Mouse (Mus musculus) cerebellum, adult 18-20 months (tissue): ENCODE data around the gene Wdr17.
"Not testable (repeated sequence)": the region's sequence is repeated elsewhere in the genome, so short reads cannot be mapped to it uniquely, and the experiment has no call there.

Source experiments
- DNase-seq, 2 experiments: peaks; one replicate each; pipeline ENCODE4 v3.0.0; 2021

Gene Wdr17

GRCm38 (mm10) chr8:54791858-54792698, 94.9 kb downstream of the Wdr17 start:
- peak in 1 of 2 experiments; percentile 3 for DNase-seq

- DNase-seq: peak; percentile 18 to 21
These were observed 106.6 kb downstream of the Wdr17 start for GRCm38 (mm10) chr8:54780134-54780942.

GRCm38 (mm10) chr8:54779317-54780133, 107.5 kb downstream of the Wdr17 start:
- peak; percentile 10 to 19 for DNase-seq

DNA sequence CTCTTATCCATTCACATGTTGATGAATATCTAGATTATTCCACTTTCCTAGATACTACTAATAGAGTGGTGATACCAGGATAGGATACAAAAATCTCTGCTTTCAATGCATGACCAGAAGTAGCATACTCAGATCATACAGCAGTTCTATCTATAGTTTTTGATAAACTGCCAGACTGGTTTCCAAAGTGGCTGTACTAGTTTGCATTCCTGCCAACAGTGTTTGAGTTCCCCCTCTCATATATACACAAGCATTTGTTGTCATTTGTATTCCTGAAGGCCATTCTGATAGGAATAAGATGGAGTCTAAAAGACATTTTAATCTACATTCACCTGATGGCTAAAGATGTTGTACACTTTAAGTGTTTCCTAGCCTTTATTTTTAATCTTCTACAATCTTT, 110.0 kb downstream of the Wdr17 start:
- DNase-seq: no peak

DNA sequence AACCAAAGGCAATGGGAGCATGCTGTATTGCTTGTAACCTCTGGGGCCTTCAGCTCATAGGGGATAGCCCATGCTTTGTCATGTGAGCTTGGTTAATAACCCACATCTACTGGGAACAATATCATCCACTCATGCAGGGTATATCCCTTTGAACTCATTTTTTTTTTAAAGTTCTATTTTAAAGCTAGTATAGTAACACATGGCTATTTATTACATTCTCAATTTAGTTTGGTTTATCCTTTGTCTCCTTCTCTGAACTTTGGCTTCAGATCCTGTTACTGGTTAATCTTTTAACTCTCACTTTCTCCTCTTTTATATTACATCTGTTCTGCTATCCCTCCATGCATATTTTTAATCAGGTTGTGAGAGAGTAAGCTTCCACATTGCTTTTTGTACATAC, 110.7 kb downstream of the Wdr17 start:
- no peak for DNase-seq

GRCm38 (mm10) chr8:54757646-54758045, 129.3 kb downstream of the Wdr17 start:
- no peak for DNase-seq

DNA sequence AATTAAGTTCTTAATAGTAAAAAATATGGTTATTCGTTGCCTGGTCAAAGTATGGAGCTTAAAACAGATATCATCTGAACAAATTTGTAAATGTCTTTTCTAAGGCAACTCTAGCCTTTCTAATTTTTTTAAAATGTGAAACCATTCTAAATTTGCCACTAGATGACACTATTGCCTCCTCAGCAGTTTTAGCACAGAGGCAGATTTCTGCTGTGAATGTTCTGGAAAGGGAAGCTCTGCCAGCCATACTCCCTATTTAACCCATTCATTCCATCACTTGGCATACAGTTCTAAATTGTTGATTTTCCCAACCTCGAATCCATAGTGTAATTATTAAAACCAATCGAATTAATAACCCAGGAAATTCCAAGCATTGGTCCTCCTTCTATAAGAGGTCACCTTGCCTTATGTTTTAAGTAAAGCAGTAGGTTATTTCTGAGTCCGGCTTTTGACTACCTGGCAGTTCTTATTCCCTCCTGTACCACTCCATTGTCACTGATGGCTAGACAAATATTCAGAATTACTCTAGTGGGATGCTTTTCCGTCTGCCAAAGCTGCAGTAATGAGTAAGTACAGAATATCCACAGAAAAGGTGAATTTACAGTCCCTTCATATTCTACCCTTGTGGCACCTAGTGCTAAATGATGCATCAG, 150.2 kb downstream of the Wdr17 start:
- peak; percentile 11 to 19 for DNase-seq

- no peak for DNase-seq
These were observed 162.3 kb downstream of the Wdr17 start for GRCm38 (mm10) chr8:54724668-54725035.

GRCm38 (mm10) chr8:54723976-54724667, 162.9 kb downstream of the Wdr17 start:
- peak; percentile 91 to 98 for DNase-seq

DNA sequence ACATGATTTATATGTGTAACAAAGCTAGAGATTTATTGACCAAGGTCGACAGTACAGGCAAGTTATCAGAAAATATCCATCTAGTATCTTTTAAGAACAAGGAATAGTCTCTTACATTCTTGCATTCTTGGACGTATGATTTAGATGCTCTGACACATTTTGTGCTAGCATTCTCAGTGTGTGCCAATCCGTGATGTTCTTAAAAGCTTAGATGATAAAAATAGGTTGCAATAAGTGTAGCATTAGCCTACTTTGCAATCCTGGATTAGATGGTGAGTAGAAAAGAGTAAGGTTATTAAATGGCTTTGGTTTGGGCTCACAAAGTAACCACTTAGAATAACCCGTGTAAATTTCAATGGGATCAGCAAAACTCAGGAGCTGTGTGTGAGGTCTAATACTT, 168.5 kb downstream of the Wdr17 start:
- no peak for DNase-seq

- no peak for DNase-seq
These were observed 181.2 kb downstream of the Wdr17 start for GRCm38 (mm10) chr8:54705743-54706142.

DNA sequence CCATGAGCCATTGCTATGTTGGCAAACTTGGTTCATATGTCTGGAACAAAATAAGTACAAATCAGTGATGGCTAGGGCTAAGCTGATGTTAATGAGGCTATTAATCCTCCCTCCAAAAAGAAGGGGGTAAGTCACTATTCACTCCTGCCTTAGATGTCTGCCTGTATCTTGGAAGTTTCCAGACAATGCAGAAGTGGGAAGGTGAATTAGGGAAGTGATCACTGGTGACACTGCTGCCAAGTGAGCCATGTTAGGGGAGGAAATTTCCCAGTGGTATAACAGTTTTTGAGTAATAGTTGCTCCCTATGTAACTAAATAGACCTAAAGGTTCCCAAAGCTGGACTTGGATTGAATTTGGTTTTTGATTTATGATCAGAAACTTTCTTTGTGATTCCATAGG, 215.2 kb downstream of the Wdr17 start:
- DNase-seq: no peak

GRCm38 (mm10) chr8:54667756-54668155, 219.2 kb downstream of the Wdr17 start:
- no peak for DNase-seq

GRCm38 (mm10) chr8:54660675-54661074, 226.3 kb downstream of the Wdr17 start:
- peak; percentile 49 to 59 for DNase-seq

DNA sequence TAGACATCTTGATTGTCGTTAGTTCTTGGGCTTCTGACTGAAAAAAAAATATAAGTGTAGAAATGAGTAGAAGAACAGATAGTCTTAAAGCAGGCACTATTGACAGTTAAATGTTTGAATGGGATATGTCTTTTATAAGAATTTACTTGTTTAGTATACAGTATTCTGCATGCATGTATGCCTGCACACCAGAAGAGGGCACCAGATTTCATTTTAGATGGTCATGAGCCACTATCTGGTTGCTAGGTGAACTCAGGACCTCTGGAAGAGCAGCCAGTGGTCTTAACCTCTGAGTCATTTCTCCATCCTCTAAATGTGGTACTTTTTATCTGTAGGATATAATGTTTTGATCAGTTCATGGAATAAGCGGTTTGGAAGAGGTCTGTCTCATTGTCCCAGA, 227.3 kb downstream of the Wdr17 start:
- no peak for DNase-seq

DNA sequence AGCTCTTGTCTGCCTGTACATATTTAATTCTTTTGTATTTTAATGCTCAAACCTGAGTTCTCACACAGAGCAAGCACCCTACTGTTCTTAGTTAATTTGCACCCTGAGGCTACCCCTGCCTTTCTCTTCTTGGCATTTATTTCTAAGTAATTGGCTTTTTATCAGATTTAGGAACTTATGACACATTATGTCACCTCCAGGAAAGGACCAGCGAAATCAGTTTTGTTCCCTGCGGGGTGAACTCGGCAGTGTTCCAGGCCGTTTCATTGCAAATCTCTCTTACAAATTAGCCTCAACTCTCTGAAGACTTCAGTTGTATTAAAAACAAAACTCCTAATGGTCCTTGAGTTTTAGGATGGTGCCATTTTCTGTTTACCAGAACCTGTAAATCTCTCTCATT, 248.3 kb downstream of the Wdr17 start:
- DNase-seq: peak; percentile 31 to 39

DNA sequence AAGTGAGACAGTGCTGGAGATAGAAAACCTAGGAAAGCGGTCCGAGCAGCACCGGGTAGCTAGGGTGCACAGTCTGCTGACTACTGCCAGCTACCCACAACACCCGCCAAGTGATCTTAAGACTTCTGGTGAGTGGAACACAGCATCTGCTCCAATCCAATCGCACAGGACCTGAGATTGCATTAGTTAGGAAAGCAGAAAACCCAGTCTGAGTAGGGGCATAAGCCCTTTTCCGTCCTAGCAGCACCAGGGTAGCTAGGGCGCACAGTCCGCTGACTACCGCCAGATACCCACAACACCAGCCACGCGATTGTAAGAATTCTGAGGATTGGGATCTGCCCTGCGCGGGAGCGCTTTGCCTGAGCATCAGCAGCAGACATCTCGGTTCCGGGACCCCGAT, 270.3 kb downstream of the Wdr17 start:
- not testable (repeated sequence) for DNase-seq

DNA sequence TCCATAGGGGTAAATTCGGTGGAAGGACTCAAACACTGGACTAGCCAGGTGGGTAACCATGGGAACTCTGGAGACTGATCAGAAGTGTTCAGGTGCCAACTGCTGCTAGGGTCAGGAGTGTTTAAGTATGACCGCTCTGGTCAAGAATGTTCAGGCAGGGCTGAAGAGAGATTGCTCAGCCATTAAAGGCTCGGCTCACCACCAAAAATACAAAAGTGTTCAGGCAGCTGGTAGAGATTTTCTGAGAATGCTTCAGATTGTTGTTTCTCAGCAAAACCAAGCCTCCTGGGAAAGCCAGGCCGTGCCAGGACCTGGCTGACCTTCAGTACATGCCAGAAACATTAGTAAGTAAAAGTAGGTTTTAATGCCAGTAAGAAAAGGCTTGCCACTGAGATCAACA, 276.7 kb downstream of the Wdr17 start:
- DNase-seq: no peak

GRCm38 (mm10) chr8:54609336-54609735, 277.6 kb downstream of the Wdr17 start:
- no peak for DNase-seq

- DNase-seq: no peak
These were observed 283.5 kb downstream of the Wdr17 start for GRCm38 (mm10) chr8:54603440-54603839.

DNA sequence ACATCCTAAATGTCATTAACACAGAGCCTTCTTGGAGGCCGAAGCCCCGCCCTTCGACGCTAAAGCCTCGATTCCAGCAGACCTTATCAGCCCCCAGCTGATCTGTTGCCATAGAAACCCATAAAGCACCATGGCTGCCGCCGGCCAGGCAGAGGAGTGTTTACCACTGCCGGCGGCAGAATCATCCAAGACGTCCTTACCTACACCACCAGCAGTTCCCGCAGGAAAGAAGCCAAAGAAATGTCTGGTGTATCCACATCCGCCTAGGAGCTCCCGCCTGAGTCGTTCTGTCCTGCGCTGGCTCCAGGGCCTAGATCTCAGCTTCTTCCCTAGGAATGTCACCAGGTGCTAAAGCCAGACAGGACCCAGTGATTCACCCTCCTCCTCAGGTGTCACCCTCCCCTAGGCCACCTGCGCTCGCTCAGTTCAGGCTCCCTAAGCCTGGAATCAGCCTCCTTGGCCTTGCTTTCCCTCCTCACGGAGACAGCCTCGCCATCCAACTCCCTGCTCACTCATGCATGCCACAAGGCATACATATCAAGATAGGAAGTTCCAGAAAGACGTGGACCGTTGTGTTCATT, 286.2 kb downstream of the Wdr17 start, which contains the start of gene Spata4:
Gene Spata4, plus strand, starts transcription at position 111 of the 581 bp plus-strand sequence.
- DNase-seq: peak in 1 of 2 experiments; percentile 10
